Mouse (Mus musculus) heart, embryonic 15.5 days (tissue): ENCODE results near the gene A830031A19Rik. TPM values are rescaled to one million over a fixed set of nuclear protein-coding genes. Genes with fewer than 3 reads are reported as not detected.

Experiments
- ATAC-seq: fragments of 200-750 bp; cut with Nextera tagmentation; replicated peaks from 2 replicates; pipeline ENCODE4 v1.8.0; 2017; ENCODE audit warnings: low read depth, moderate TSS enrichment; ENCODE audit not compliant: insufficient number of reproducible peaks, insufficient read depth, low FRiP score
- H3K27ac ChIP-seq: fragments of 300-500 bp; sonication (generic); 2 replicates; pipeline ENCODE4 v1.5.1; 2015; ENCODE audit warnings: mild to moderate bottlenecking, inconsistent platforms
- H3K27me3 ChIP-seq: fragments of 300-500 bp; sonication (generic); 2 replicates; pipeline ENCODE4 v1.6.1; 2015; ENCODE audit warnings: inconsistent platforms
- H3K36me3 ChIP-seq: fragments of 300-500 bp; sonication (generic); 2 replicates; pipeline ENCODE4 v1.6.1; 2015; ENCODE audit warnings: mild to moderate bottlenecking, inconsistent platforms
- H3K4me1 ChIP-seq: fragments of 300-500 bp; sonication (generic); replicated peaks from 2 replicates; pipeline ENCODE4 v1.6.1; 2015; ENCODE audit warnings: inconsistent platforms
- H3K4me2 ChIP-seq: fragments of 300-500 bp; sonication (generic); 2 replicates; pipeline ENCODE4 v1.6.1; 2015; ENCODE audit warnings: inconsistent platforms, mild to moderate bottlenecking, moderate library complexity
- H3K4me3 ChIP-seq: fragments of 300-500 bp; sonication (generic); 2 replicates; pipeline ENCODE4 v1.5.1; 2015; ENCODE audit warnings: mild to moderate bottlenecking, inconsistent platforms
- H3K9ac ChIP-seq: fragments of 300-500 bp; sonication (generic); 2 replicates; pipeline ENCODE4 v1.6.1; 2015; ENCODE audit warnings: mild to moderate bottlenecking, inconsistent platforms
- H3K9me3 ChIP-seq: fragments of 300-500 bp; sonication (generic); replicated peaks from 2 replicates; pipeline ENCODE4 v1.6.1; 2016; ENCODE audit warnings: inconsistent platforms
- WGBS: fragments of 180-500 bp; shearing (Covaris S2); methylation state at CpG from one replicate; pipeline ENCODE4 v1.1.7; 2015; ENCODE audit warnings: mixed read lengths; 5-methylcytosine and 5-hydroxymethylcytosine counted together
- polyA plus RNA-seq: library from polyadenylated mRNA; unstranded; fragments of >200 nt; fragmentation: Nextera tagmentation; extraction: Ambion mirVana; gene quantifications from 2 replicates; pipeline ENCODE4 v1.2.1, GENCODE M21; 2015

Gene A830031A19Rik
- polyA plus RNA-seq, 1 experiment from 2014 or later: not detected

DNA sequence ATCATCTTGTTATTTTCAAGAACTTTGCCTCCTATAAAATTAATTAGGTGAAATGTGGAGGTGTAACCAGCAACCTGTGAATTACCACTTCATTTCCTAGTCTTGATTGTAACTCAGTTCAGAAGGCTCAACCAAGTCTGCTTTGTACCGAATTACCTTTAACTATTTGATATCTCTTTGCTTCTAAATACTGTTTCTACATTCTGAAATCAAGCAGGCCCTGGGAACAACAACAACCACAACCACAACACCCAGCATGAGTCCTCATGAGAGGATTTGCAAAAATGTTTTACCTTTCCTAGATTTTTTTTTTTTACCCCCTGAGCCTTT, 8.2 kb upstream of the A830031A19Rik start:
- peak overlapping the region; percentile 45 for H3K4me2 ChIP-seq

DNA sequence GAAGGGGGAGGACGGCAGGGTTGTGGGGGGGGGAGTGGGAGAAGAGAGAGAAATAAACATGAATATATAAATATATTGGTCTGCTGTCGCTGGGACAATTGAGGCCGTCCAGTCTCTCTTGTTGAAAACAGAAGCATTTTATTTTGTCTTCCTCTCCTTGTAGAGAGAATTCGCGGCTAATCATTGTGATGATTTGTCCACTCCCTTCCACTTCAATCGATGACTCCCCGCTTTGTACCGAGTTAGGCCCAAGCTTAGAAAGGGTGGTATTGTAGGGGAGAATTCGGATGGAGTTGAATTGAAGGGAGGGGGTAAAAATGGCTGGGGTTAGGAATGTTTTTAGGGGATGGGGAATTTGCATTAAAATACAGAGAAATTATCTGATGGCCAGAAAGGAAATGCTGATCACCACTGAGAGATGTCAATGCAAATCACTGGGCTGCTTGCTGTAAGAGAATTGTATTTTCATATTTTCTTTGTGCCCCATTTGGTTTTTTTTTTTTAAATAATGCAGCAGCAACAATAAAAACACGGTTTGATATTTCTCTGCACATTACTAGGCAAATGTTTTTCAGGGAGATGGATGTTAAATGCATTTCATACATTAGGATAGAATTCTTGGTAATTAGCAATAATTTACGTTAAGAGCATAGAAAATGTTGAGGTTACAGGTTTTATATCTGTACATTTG, 7.7 kb upstream of the A830031A19Rik start:
- Histone ChIP-seq H3K4me3 (peak overlapping the region; percentile 62), H3K4me1 (peaks cover 36% of the 10 kb centered on the region), H3K36me3 (peaks cover 9% of the 10 kb centered on the region; the same call in 1 of the 2 replicates), H3K27ac (peak overlapping the region; percentile 83), H3K4me2 (peak overlapping the region; percentile 89), H3K9ac (peak overlapping the region; percentile 64), H3K9me3 (no peaks in the 10 kb centered on the region), H3K27me3 (no peaks in the 10 kb centered on the region)
- WGBS: 34% methylated on average over 11 of the region's 11 CpGs
- ATAC-seq: no peak

More for the DNA sequence above, 8.2 kb upstream of the A830031A19Rik start:
- Histone ChIP-seq H3K9ac (no peak overlapping the region), H3K4me3 (no peak overlapping the region; the same call in 1 of the 2 replicates), H3K27me3 (no peaks in the 10 kb centered on the region), H3K27ac (no peak overlapping the region), H3K4me1 (peaks cover 36% of the 10 kb centered on the region), H3K36me3 (peaks cover 9% of the 10 kb centered on the region; the same call in 1 of the 2 replicates), H3K9me3 (no peaks in the 10 kb centered on the region)
- ATAC-seq: no peak
- WGBS: 63% methylated on average over 1 of the region's 1 CpGs

DNA sequence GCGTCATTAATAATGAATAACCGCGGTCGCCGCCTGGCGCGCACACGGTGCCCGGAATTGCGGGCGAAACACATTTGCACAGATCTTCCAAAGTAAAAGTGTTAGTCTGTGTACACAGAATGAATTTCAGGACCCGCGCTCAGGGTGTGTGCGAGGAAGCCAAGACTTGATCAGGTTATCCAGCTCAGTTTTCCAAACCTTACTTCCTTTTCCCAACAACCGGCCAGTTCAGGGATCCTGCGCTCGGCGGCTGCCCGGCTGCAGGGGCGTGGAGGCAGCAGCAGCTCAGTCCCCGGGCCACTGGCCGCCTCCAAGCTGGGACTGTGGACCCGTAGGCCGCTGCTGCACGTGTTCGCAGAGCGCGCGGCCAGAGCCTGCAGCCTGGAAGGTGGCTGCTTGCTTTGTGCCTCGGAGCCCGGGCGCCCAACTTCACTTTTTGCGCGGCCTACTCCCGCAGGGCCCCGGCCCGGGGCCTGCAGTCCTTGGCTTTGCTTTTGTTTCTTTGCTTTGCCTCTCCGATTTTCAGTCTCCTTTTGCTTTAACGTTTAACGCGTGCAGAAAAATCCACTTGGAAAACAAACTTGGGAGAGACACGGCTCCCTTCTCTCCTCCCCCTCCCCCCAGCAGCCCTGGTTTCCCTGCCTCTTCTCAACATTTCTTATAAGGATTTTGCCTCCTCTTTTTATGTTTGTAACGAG, 7.0 kb upstream of the A830031A19Rik start:
- Histone ChIP-seq H3K9ac (peak overlapping the region; percentile 64), H3K4me3 (peak overlapping the region; percentile 62), H3K27ac (peak overlapping the region; percentile 83), H3K4me1 (peaks cover 36% of the 10 kb centered on the region), H3K36me3 (peaks cover 6% of the 10 kb centered on the region; the same call in 1 of the 2 replicates), H3K4me2 (peak overlapping the region; percentile 89), H3K27me3 (no peaks in the 10 kb centered on the region), H3K9me3 (no peaks in the 10 kb centered on the region)
- under 1% methylated on average over 43 of the region's 43 CpGs for WGBS
- no peak for ATAC-seq

DNA sequence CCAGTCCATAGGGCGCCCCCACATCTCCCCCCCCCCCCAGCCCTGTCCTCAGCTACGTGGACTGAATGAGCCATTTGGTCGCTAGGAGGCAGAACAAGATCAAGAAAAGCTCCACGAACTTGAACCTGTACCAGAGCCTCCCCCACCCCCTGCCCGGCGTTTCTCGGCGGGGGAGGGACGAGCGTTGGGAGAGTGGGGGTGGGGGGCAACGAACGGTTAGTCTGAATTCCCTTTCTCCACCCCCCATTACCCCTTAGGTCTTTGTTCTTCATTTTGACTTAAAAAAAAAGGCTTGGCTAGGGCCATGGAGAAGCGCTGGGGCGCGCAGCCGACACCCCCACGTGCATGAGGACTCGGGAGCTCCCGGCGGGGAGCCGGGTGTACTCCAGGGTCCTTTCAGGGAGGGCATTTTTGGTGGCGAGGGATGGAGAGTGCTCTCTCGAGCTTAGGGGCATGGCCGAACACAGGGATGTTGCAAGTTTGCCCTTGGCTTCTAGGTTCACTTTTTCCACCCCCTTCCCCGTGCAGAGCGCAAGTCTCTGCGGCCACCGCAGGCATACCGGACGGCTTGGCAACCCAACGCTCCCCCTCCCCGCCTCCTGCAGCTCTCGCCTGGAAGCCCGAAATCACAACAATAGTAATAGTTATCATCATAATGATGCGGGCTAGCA, 6.3 kb upstream of the A830031A19Rik start:
- Histone ChIP-seq H3K9ac (peak overlapping the region; percentile 64), H3K4me1 (peaks cover 32% of the 10 kb centered on the region), H3K36me3 (peaks cover 6% of the 10 kb centered on the region; the same call in 1 of the 2 replicates), H3K27me3 (no peaks in the 10 kb centered on the region), H3K4me2 (peak overlapping the region; percentile 89), H3K4me3 (peak overlapping the region; percentile 62), H3K27ac (peak overlapping the region; percentile 92), H3K9me3 (no peaks in the 10 kb centered on the region)
- ATAC-seq: peak; percentile 49; the same call in 1 of the 2 replicates
- WGBS: under 1% methylated on average over 35 of the region's 35 CpGs

DNA sequence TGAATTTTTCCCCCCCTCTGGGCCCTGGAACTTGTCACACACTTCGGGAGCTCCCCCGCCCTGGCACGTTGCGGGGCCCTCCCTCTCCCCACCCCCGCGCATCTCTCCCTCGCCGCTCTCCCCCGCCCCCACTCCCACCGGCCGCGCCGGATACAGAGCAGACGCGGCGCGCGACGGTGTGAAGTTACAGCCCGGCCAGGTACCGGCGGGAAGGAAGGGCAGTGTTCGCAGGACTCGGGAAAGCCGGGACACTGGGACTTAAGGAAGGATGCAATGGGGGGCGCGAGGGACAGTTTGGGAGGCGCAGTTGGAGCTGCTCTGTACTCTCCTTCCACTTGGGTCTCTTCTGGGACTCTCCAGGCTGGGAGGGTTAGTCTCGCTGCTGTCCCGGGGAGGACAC, 5.7 kb upstream of the A830031A19Rik start:
- Histone ChIP-seq H3K9me3 (no peaks in the 10 kb centered on the region), H3K4me2 (peak overlapping the region; percentile 89), H3K36me3 (no peaks in the 10 kb centered on the region), H3K4me3 (peak overlapping the region; percentile 62), H3K9ac (peak overlapping the region; percentile 64), H3K4me1 (peaks cover 33% of the 10 kb centered on the region), H3K27me3 (no peaks in the 10 kb centered on the region), H3K27ac (peak overlapping the region; percentile 92)
- no peak for ATAC-seq
- WGBS: under 1% methylated on average over 30 of the region's 30 CpGs

DNA sequence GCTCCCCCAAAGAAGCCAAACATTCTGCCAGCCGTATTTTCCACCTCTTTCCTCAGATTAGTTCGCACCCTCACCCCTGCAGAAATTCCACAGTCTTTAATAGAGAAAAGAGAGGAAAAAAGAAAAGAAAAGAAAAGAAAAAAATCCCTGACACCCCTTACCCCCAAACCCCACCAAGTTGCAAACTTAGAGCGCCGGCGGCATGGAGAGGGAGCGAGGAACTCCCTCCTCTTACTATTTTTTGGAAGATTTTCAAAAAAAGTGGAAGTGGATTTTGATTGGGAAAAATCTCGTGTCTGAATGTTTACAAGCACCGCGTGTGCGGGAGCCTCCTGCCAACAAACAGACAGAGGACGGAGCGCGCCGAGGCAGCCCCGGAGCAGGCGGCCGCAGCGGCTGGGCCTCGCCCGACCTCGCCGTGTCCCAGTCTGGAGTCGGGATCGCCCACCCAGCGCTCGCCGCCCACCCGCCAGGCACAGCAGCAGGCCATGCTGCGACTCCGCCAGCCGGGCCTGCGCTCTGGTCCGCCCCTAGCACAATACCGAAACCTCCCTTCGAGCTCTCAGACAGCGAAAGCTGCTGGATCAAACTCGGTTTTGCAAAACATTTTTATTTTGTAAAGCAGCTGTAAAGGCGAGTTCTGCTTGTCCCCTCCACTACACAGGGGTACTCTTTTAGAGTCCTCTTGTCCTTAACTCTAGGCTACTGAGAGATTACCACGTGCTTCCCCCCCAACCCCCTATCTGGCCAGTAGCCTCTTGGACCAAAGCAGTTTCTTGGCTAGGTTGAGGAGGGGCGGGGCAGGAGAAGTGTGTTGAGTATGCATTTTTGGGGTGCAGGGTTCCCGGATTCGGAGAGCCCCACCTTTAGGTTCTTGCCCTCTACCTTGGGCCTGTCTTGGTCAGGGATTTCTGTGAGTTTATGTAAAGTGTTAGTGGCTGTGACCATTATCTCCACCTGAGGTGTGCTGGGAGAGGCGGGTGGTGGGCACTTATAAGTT, 4.8 kb upstream of the A830031A19Rik start:
- Histone ChIP-seq H3K27me3 (peaks cover 3% of the 10 kb centered on the region; the same call in 1 of the 2 replicates), H3K9me3 (no peaks in the 10 kb centered on the region), H3K36me3 (no peaks in the 10 kb centered on the region), H3K4me1 (peaks cover 40% of the 10 kb centered on the region), H3K27ac (peak overlapping the region; percentile 92), H3K4me3 (peak overlapping the region; percentile 62), H3K9ac (peak overlapping the region; percentile 64), H3K4me2 (peak overlapping the region; percentile 89)
- WGBS: under 1% methylated on average over 43 of the region's 43 CpGs
- ATAC-seq: no peak

DNA sequence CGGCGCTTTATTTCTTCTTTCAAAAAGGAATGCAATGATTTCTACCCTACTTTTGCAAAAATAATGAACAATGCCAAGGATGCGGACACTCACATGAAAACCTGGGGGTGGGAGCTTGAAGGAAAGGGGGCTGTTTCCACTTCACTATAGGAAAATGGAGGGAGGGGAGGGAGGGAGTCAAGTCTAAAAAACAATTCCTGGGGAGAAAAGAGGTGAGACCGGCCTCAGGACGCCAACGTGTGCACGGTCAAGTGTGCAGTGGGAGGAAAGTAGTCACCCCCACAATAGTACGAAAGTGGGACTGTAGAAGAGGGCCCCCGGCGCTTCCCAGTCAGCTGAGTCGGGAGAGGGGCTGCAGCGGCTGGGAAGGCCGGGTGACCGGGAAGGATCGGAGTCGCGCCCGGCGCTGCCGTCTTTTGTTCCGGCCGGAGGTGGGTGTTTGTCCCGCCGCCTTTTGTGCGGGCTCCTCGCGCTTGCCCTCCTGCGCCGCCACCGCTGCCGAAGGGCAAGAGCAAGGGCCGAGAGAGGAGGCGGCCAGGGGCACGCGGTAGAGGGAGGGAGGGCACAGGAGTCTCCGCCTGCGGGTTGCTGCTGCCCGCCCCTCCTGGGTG, 4.0 kb upstream of the A830031A19Rik start:
- Histone ChIP-seq H3K9me3 (no peaks in the 10 kb centered on the region), H3K4me3 (peak overlapping the region; percentile 62), H3K27ac (peak overlapping the region; percentile 92), H3K27me3 (peaks cover 5% of the 10 kb centered on the region; the same call in 1 of the 2 replicates), H3K4me1 (peaks cover 47% of the 10 kb centered on the region), H3K36me3 (no peaks in the 10 kb centered on the region), H3K4me2 (peak overlapping the region; percentile 89), H3K9ac (peak overlapping the region; percentile 64)
- WGBS: under 1% methylated on average over 38 of the region's 38 CpGs
- ATAC-seq: no peak

DNA sequence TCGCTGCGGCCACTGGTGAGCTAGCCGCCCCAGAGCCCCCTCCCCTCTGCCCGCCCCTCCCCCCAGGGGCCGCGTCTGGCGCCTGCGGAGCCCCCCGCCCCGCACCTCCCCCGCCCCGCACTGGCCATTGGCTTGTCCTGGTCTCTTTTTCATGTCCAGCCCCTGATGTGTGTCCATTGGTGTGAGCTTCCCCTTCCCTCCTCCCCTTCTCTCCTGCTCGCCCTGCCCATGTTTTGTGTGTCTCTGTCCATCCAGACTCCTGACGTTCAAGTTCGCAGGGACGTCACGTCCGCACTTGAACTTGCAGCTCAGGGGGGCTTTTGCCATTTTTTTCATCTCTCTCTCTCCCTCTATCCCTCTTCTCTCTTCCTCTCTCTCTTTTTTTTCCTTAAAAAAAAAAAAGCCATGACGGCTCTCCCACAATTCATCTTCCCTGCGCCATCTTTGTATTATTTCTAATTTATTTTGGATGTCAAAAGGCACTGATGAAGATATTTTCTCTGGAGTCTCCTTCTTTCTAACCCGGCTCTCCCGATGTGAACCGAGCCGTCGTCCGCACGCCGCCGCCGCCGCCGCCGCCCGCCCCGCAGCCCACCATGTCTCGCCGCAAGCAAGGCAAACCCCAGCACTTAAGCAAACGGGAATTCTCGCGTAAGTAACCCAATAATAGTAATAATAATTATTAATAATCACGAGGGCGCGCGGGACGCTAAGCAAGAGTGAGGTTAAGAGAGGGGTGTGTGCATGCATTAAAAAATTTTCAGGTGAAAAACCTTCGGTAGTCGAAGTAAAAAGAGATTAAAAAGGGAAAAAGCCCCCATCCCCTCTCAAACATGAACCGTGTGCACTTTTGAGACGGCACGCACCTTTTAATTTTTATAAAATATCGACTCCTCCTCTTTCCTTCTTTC, 3.2 kb upstream of the A830031A19Rik start, which contains the start of gene Bcl11a:
Gene Bcl11a (plus strand): TSS at position 262 of the 911 bp plus-strand sequence.
- Histone ChIP-seq H3K27ac (peak within 1 kb of the TSS; percentile 92), H3K9me3 (no peaks in the 10 kb centered on the region), H3K4me1 (peaks cover 40% of the 10 kb centered on the region), H3K36me3 (no peaks in the 10 kb centered on the region), H3K27me3 (peaks cover 11% of the 10 kb centered on the region), H3K9ac (peak within 1 kb of the TSS; percentile 64), H3K4me2 (peak within 1 kb of the TSS; percentile 89), H3K4me3 (peak within 1 kb of the TSS; percentile 62)
- WGBS: under 1% methylated on average over 44 of the region's 51 CpGs
- ATAC-seq: peak; percentile 85

DNA sequence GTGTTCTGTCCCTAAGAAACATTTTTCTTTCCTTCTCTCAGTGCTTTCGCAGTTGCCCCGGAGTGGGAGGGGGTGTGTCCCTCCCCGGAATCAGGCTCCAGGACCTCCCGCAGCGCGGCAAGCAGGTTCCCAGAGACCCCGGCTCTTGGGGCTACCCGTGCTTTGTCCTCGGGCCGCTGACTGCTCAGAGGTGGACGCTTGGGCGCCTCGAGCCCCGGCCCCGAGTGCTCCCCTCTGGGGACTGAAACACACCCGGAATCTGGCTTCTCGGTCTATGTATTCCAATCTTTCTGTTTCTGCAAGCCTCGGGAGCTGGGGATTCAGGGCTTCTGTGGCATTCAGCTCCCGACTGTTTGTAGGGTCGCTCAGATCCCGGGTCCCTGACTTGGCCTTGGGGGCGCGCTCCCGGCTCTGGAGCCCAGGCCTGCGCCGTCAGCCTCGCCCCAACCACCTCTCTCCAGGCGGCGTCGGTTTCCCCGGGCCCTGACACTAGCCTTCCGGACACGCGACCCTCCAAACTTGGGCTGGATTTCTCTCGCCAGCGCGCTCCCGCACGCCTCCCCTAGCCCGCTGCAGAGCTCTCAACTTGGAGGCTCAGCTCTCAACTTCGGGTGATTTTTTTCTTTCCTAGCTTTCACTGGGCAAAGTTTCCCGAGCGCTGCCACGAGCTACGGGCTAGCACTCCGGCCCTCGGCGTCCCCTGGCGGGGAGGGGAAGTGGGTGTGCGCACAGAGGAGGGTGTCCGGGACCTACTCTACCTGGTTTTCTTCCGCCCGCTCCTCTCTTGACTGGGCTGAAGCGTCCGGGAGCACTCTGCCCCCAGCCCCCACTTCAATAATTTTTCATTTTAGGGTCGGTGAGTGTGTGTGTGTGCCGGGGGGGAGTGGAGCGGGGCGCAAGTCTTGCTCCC, 2.2 kb upstream of the A830031A19Rik start:
- Histone ChIP-seq H3K9me3 (no peaks in the 10 kb centered on the region), H3K9ac (peak overlapping the region; percentile 64), H3K27ac (peak overlapping the region; percentile 92), H3K4me2 (peak overlapping the region; percentile 89), H3K4me3 (peak overlapping the region; percentile 62), H3K36me3 (no peaks in the 10 kb centered on the region), H3K4me1 (peaks cover 34% of the 10 kb centered on the region), H3K27me3 (peaks cover 12% of the 10 kb centered on the region)
- WGBS: under 1% methylated on average over 59 of the region's 59 CpGs
- peak; percentile 59 for ATAC-seq
